Mouse (Mus musculus) MEL (cell line): ENCODE measurements around the gene Unc13a. TPM values are rescaled to one million over a fixed set of nuclear protein-coding genes. Genes with fewer than 3 reads are reported as not detected.

Source experiments
- DNase-seq: peaks from one replicate; pipeline ENCODE4 v3.0.0; 2011; ENCODE audit warnings: low read depth, low spot score
- H3K27ac ChIP-seq: 2 replicates; pipeline ENCODE4 v1.5.1; 2012; ENCODE audit warnings: low read depth, mild to moderate bottlenecking, control low read depth, low read length, moderate library complexity; ENCODE audit not compliant: control insufficient read depth
- H3K27me3 ChIP-seq, 2 experiments: fragments of 150-350 bp in 1 of 2; sonication (generic) in 1 of 2; 2 replicates each; pipeline ENCODE4 v1.6.1; 2012; ENCODE audit warnings: low read length in 2 of 2, mild to moderate bottlenecking in 2 of 2, improper control_type of control experiment in 1 of 2, moderate library complexity in 1 of 2; ENCODE audit not compliant: insufficient read depth in 2 of 2, control insufficient read depth in 1 of 2
- H3K36me3 ChIP-seq, 2 experiments: 2 replicates each; pipeline ENCODE4 v1.6.1; 2012 to 2014; ENCODE audit warnings: low read length in 2 of 2, improper control_type of control experiment in 1 of 2, inconsistent platforms in 1 of 2, mild to moderate bottlenecking in 1 of 2; ENCODE audit not compliant: insufficient read depth in 2 of 2, control insufficient read depth in 1 of 2
- H3K4me1 ChIP-seq, 2 experiments: fragments of 150-350 bp in 1 of 2; sonication (generic) in 1 of 2; 2 replicates each; pipeline ENCODE4 v1.6.1; 2012; ENCODE audit warnings: low read length in 2 of 2, improper control_type of control experiment in 1 of 2, mild to moderate bottlenecking in 1 of 2; ENCODE audit not compliant: insufficient read depth in 2 of 2, control insufficient read depth in 1 of 2
- H3K4me3 ChIP-seq, 2 experiments: fragments of 150-350 bp in 1 of 2; sonication (generic) in 1 of 2; 2 replicates each; pipeline ENCODE4 v1.5.1; 2012; ENCODE audit warnings: low read depth in 2 of 2, low read length in 2 of 2, mild to moderate bottlenecking in 2 of 2, moderate library complexity in 2 of 2, control low read depth in 1 of 2, improper control_type of control experiment in 1 of 2; ENCODE audit not compliant: control insufficient read depth in 1 of 2, insufficient read depth in 1 of 2
- H3K79me2 ChIP-seq: 2 replicates; pipeline ENCODE4 v1.6.1; 2012; ENCODE audit warnings: mild to moderate bottlenecking, low read length, moderate library complexity; ENCODE audit not compliant: control insufficient read depth, poor library complexity, insufficient read depth
- H3K9ac ChIP-seq: 2 replicates; pipeline ENCODE4 v1.6.1; 2012; ENCODE audit warnings: low read depth, mild to moderate bottlenecking, control low read depth, low read length, moderate library complexity; ENCODE audit not compliant: control insufficient read depth, poor library complexity, severe bottlenecking
- H3K9me3 ChIP-seq: fragments of 150-350 bp; sonication (generic); replicated peaks from 2 replicates; pipeline ENCODE4 v1.6.1; 2012; ENCODE audit warnings: mild to moderate bottlenecking, low read length, improper control_type of control experiment, moderate library complexity; ENCODE audit not compliant: insufficient read depth
- BHLHE40 ChIP-seq: IDR thresholded peaks from 2 replicates; pipeline ENCODE4 v1.6.1; 2012; ENCODE audit warnings: low read depth, mild to moderate bottlenecking, inconsistent platforms, low read length, improper control_type of control experiment, borderline replicate concordance
- CHD1 ChIP-seq: IDR thresholded peaks from 2 replicates; pipeline ENCODE4 v1.6.1; 2012; ENCODE audit warnings: low read depth, mild to moderate bottlenecking, inconsistent platforms, low read length, improper control_type of control experiment
- CTCF ChIP-seq, 3 experiments: IDR thresholded peaks in 2 of 3; conservative IDR thresholded peaks in 1 of 3; 2 replicates each; pipeline ENCODE4 v1.5.1; 2011 to 2012; ENCODE audit warnings: low read length in 3 of 3, low read depth in 2 of 3, mild to moderate bottlenecking in 2 of 3, improper control_type of control experiment in 1 of 3, inconsistent platforms in 1 of 3, mixed read lengths in 1 of 3, moderate library complexity in 1 of 3; ENCODE audit not compliant: control insufficient read depth in 1 of 3, insufficient read depth in 1 of 3, poor library complexity in 1 of 3, severe bottlenecking in 1 of 3
- E2F4 ChIP-seq: IDR thresholded peaks from 2 replicates; pipeline ENCODE4 v1.6.1; 2011; ENCODE audit warnings: low read depth, low read length, improper control_type of control experiment, borderline replicate concordance
- ETS1 ChIP-seq: IDR thresholded peaks from 2 replicates; pipeline ENCODE4 v1.6.1; 2012; ENCODE audit warnings: low read depth, mild to moderate bottlenecking, inconsistent platforms, low read length, improper control_type of control experiment, moderate library complexity
- JUND ChIP-seq: IDR thresholded peaks from 2 replicates; pipeline ENCODE4 v1.6.1; 2011; ENCODE audit warnings: low read depth, mild to moderate bottlenecking, improper control_type of control experiment, low read length
- KAT2A ChIP-seq: conservative IDR thresholded peaks from 2 replicates; pipeline ENCODE4 v1.6.1; 2012; ENCODE audit warnings: low read depth, low read length, improper control_type of control experiment, inconsistent platforms
- MAFK ChIP-seq: IDR thresholded peaks from 2 replicates; pipeline ENCODE4 v1.6.1; 2011; ENCODE audit warnings: low read depth, mild to moderate bottlenecking, low read length, improper control_type of control experiment, borderline replicate concordance
- MAX ChIP-seq: IDR thresholded peaks from 2 replicates; pipeline ENCODE4 v1.6.1; 2011; ENCODE audit warnings: low read length, improper control_type of control experiment
- MEF2A ChIP-seq: IDR thresholded peaks from 2 replicates; pipeline ENCODE4 v1.6.1; 2014; ENCODE audit warnings: low read depth, mild to moderate bottlenecking, inconsistent platforms, low read length, improper control_type of control experiment; ENCODE audit not compliant: poor library complexity, insufficient replicate concordance, severe bottlenecking; ENCODE audit errors: extremely low read depth
- MXI1 ChIP-seq: IDR thresholded peaks from 2 replicates; pipeline ENCODE4 v1.6.1; 2011; ENCODE audit warnings: mild to moderate bottlenecking, low read depth, low read length, improper control_type of control experiment
- MYB ChIP-seq: IDR thresholded peaks from 2 replicates; pipeline ENCODE4 v1.6.1; 2011; ENCODE audit warnings: mild to moderate bottlenecking, low read depth, low read length, improper control_type of control experiment
- NELFE ChIP-seq: IDR thresholded peaks from 2 replicates; pipeline ENCODE4 v1.6.1; 2011; ENCODE audit warnings: low read depth, low read length, improper control_type of control experiment
- NRF1 ChIP-seq: IDR thresholded peaks from 2 replicates; pipeline ENCODE4 v1.6.1; 2014; ENCODE audit warnings: low read depth, mild to moderate bottlenecking, inconsistent platforms, low read length, improper control_type of control experiment, moderate library complexity; ENCODE audit not compliant: poor library complexity, insufficient read depth, severe bottlenecking
- POLR2A ChIP-seq, 2 experiments: IDR thresholded peaks; 2 replicates each; pipeline ENCODE4 v1.6.1; 2011 to 2012; ENCODE audit warnings: low read length in 2 of 2, mild to moderate bottlenecking in 2 of 2, control low read depth in 1 of 2, improper control_type of control experiment in 1 of 2, low read depth in 1 of 2, moderate library complexity in 1 of 2; ENCODE audit not compliant: control insufficient read depth in 1 of 2, insufficient read depth in 1 of 2, poor library complexity in 1 of 2
- RCOR1 ChIP-seq: IDR thresholded peaks from 2 replicates; pipeline ENCODE4 v1.6.1; 2012; ENCODE audit warnings: low read depth, mild to moderate bottlenecking, inconsistent platforms, low read length, improper control_type of control experiment
- SMC3 ChIP-seq: IDR thresholded peaks from 2 replicates; pipeline ENCODE4 v1.6.1; 2011; ENCODE audit warnings: low read depth, low read length, improper control_type of control experiment
- TCF12 ChIP-seq: IDR thresholded peaks from 2 replicates; pipeline ENCODE4 v1.6.1; 2014; ENCODE audit warnings: low read depth, mild to moderate bottlenecking, inconsistent platforms, low read length, improper control_type of control experiment, moderate library complexity
- ZMIZ1 ChIP-seq: IDR thresholded peaks from 2 replicates; pipeline ENCODE4 v1.6.1; 2012; ENCODE audit warnings: low read depth, mild to moderate bottlenecking, inconsistent platforms, low read length, improper control_type of control experiment, moderate library complexity
- ZNF384 ChIP-seq: IDR thresholded peaks from 2 replicates; pipeline ENCODE4 v1.6.1; 2012; ENCODE audit warnings: low read depth, mild to moderate bottlenecking, inconsistent platforms, low read length, improper control_type of control experiment
- polyA plus RNA-seq, 2 experiments: library from polyadenylated mRNA; stranded (reverse) in 1 of 2; unstranded in 1 of 2; fragments of >175 nt in 1 of 2; fragments of >200 nt in 1 of 2; gene quantifications; 2 replicates each; pipeline versions ENCODE4 v1.2.1 to v1.2.4; 2012; ENCODE audit warnings: low replicate concordance in 2 of 2, low read depth in 1 of 2; ENCODE audit not compliant: insufficient read length in 2 of 2, insufficient read depth in 1 of 2, missing spikeins in 1 of 2
- total RNA-seq: library from RNA; depleted of rRNA; stranded (reverse); fragments of 300-350 nt; gene quantifications from 2 replicates; pipeline ENCODE4 v1.2.3, GENCODE M21; 2012

The Unc13a gene
- total and polyA plus RNA-seq, 3 experiments, result 0.81 to 3.6 TPM; not detected in 1

DNA sequence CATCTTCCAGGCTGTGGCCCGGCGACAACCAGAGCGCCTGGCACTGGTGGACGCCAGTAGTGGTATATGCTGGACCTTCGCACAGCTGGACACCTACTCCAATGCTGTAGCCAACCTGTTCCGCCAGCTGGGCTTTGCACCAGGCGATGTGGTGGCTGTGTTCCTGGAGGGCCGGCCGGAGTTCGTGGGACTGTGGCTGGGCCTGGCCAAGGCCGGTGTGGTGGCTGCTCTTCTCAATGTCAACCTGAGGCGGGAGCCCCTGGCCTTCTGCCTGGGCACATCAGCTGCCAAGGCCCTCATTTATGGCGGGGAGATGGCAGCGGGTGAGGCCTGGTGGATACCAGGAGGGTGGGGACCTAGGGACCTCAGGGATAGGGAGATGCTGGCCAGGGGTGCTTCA, 92.1 kb downstream of the Unc13a start:
- H3K27ac ChIP-seq, result no peak overlapping the region
- DNase-seq, result no peak
- no peaks in the 10 kb centered on the region for H3K36me3 ChIP-seq
- H3K9me3 ChIP-seq, result no peaks in the 10 kb centered on the region
- H3K4me1 ChIP-seq, result 0 out of 4 replicates have a peak, but pooled peaks cover 0 to 4% of the 10 kb centered on the region in 2 experiments
- no peak overlapping the region for H3K9ac ChIP-seq
- TF ChIP-seq E2F4, result no peak
- no peak for TF ChIP-seq MAX
- TF ChIP-seq JUND, result no peak
- TF ChIP-seq SMC3, result no peak
- no peak for TF ChIP-seq NRF1
- TF ChIP-seq MXI1, result no peak
- no peak for TF ChIP-seq CTCF (IDR thresholded peaks at IDR 0.05 in 2 of 3, conservative IDR thresholded peaks at IDR 0.05 in 1 of 3; ENCODE audit: control insufficient read depth in 1 of 3, insufficient read depth in 1 of 3, low read depth in 2 of 3, low read length in 3 of 3, poor library complexity in 1 of 3, severe bottlenecking in 1 of 3)
- no peak for TF ChIP-seq MAFK
- no peak overlapping the region for H3K4me3 ChIP-seq
- no peaks in the 10 kb centered on the region for H3K79me2 ChIP-seq
- no peaks in the 10 kb centered on the region for H3K27me3 ChIP-seq

- Histone ChIP-seq H3K4me1 (0 out of 4 replicates have a peak, but pooled peaks cover 0 to 4% of the 10 kb centered on the region in 2 experiments), H3K27ac (no peak overlapping the region), H3K36me3 (no peaks in the 10 kb centered on the region), H3K9me3 (no peaks in the 10 kb centered on the region), H3K9ac (no peak overlapping the region), H3K4me3 (no peak overlapping the region), H3K79me2 (no peaks in the 10 kb centered on the region), H3K27me3 (no peaks in the 10 kb centered on the region; a peak in 1 of 4 replicates)
- no peak for DNase-seq
- TF ChIP-seq JUND (no peak), NELFE (no peak), MXI1 (no peak), BHLHE40 (no peak), TCF12 (no peak), KAT2A (no peak), MAFK (no peak), ETS1 (no peak), ZMIZ1 (no peak), CTCF (IDR thresholded peaks at IDR 0.05 in 2 of 3, conservative IDR thresholded peaks at IDR 0.05 in 1 of 3; ENCODE audit: control insufficient read depth in 1 of 3, insufficient read depth in 1 of 3, low read depth in 2 of 3, low read length in 3 of 3, poor library complexity in 1 of 3, severe bottlenecking in 1 of 3) (no peak), ZNF384 (no peak), MYB (no peak), MAX (no peak), POLR2A (IDR thresholded peaks at IDR 0.05; ENCODE audit: control insufficient read depth in 1 of 2, insufficient read depth in 1 of 2, low read depth in 1 of 2, low read length in 2 of 2, poor library complexity in 1 of 2) (no peak), RCOR1 (no peak), MEF2A (no peak), CHD1 (no peak)
These were observed 92.5 kb downstream of the Unc13a start for GRCm38 (mm10) chr8:71579009-71579408.
